Comparison of ENCODE assay signal across 24 mouse cellular contexts in the genomic region with DNA sequence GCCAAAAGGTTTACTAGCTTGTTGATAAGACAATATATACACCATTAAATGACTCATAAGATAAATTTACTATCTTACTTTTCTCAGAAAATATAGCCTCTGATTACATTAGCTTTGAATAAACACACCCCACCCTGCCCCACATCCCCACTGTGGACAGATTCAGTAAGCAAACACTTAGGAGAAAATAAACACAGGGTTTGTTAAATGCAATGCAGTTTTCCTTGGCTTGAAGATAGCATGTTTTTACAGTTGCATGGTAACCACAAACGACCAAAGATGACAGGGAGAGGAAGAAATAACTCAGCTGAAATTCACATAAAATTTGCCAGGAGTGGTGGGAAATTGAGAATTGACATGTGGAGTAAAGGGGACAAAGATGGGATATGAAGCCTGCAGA. TPM values are rescaled to one million over a fixed set of nuclear protein-coding genes. Genes with fewer than 3 reads are reported as not detected.
DNase-seq lines count a peak whose midpoint lies in the region; ATAC-seq and TF ChIP-seq lines count a peak whose summit lies in the region.
"Had no signal": no experiment of that assay in that cellular context is flagged by ENCODE, and none has a peak within 500 bp of the region (broad histone marks: within the 10 kb centered on the region; RNA-seq: fewer than 3 reads in every experiment).

No protein-coding gene starts in this region.

- H3K27ac ChIP-seq in liver, embryonic 13.5 days, result peak overlapping the region; percentile 2; the same call in 1 of the 2 replicates
- no peak overlapping the region for H3K27ac ChIP-seq in liver, postnatal 0 days (ENCODE audit: low read depth)
- peak overlapping the region; percentile 6; the same call in 1 of the 2 replicates for H3K27ac ChIP-seq in stomach, embryonic 16.5 days (ENCODE audit: low read length)
- H3K27ac ChIP-seq: embryonic facial prominence, embryonic 12.5 days; heart, adult 2 months; heart, embryonic 13.5 days; hindbrain, embryonic 13.5 days; limb, embryonic 13.5 days; liver, embryonic 15.5 days had no signal

- no peak for TF ChIP-seq CTCF in liver, postnatal 0 days (IDR thresholded peaks at IDR 0.05; ENCODE audit: low read depth)
- TF ChIP-seq CTCF in C2C12 (IDR thresholded peaks at IDR 0.05; ENCODE audit: control insufficient read depth, insufficient read depth, insufficient read length), result no peak

- H3K4me3 ChIP-seq in liver, embryonic 13.5 days (replicated peaks), result no peak overlapping the region
- H3K4me3 ChIP-seq in liver, postnatal 0 days (ENCODE audit: low read depth, low read length), result no peak overlapping the region
- H3K4me3 ChIP-seq in C2C12 (ENCODE audit: insufficient read depth, poor library complexity, severe bottlenecking), result no peak overlapping the region
- no peak overlapping the region for H3K4me3 ChIP-seq in stomach, embryonic 16.5 days (replicated peaks; ENCODE audit: low read length)
- H3K4me3 ChIP-seq: embryonic facial prominence, embryonic 12.5 days; heart, adult 2 months; heart, embryonic 13.5 days; hindbrain, embryonic 13.5 days; limb, embryonic 13.5 days; liver, embryonic 15.5 days had no signal

- H3ac ChIP-seq in C2C12 (ENCODE audit: control insufficient read depth, insufficient read length, low read depth), result no peak overlapping the region

- peaks cover 37% of the 10 kb centered on the region for H3K27me3 ChIP-seq in liver, embryonic 13.5 days
- H3K27me3 ChIP-seq in liver, postnatal 0 days (ENCODE audit: insufficient read depth, low read length), result peaks cover 19% of the 10 kb centered on the region
- H3K27me3 ChIP-seq in C2C12 (ENCODE audit: control insufficient read depth, insufficient read depth, insufficient read length), result no peaks in the 10 kb centered on the region
- no peaks in the 10 kb centered on the region for H3K27me3 ChIP-seq in stomach, embryonic 16.5 days (ENCODE audit: control insufficient read depth, insufficient read depth, low read length)
- H3K27me3 ChIP-seq: Patski had no signal

- no peak overlapping the region for H3K9ac ChIP-seq in liver, embryonic 13.5 days
- H3K9ac ChIP-seq in liver, postnatal 0 days (replicated peaks), result no peak overlapping the region
- H3K9ac ChIP-seq in stomach, embryonic 16.5 days (ENCODE audit: low read length), result no peak overlapping the region
- H3K9ac ChIP-seq: embryonic facial prominence, embryonic 12.5 days; hindbrain, embryonic 13.5 days; limb, embryonic 13.5 days; liver, embryonic 15.5 days had no signal

- DNase-seq in liver, embryonic 13.5 days, result no peak
- no peak for DNase-seq in liver, postnatal 0 days
- peak; percentile 30 for DNase-seq in NIH3T3 (ENCODE audit: low read depth)
- no peak for DNase-seq in Muller cell, postnatal 12 days (ENCODE audit: inconsistent ontology term)
- no peak for DNase-seq in layer of hippocampus, postnatal 14 days (ENCODE audit: low spot score in 2 of 2)
- DNase-seq: adrenal gland, postnatal 36 days; cerebellum, adult 9-11 months; gastrocnemius, postnatal 25 days; heart, adult 2 months; heart, postnatal 14 days; kidney, adult 8-10 months; kidney, postnatal 25 days; thymus, postnatal 25 days had no signal

- H3K4me1 ChIP-seq in liver, embryonic 13.5 days (replicated peaks), result peaks cover 38% of the 10 kb centered on the region
- H3K4me1 ChIP-seq in liver, postnatal 0 days (ENCODE audit: insufficient read depth), result peaks cover 10% of the 10 kb centered on the region; the same call in 1 of the 2 replicates
- H3K4me1 ChIP-seq in stomach, embryonic 16.5 days (ENCODE audit: control insufficient read depth, insufficient read depth, low read length), result peaks cover 16% of the 10 kb centered on the region

- H3K36me3 ChIP-seq in liver, embryonic 13.5 days, result no peaks in the 10 kb centered on the region
- H3K36me3 ChIP-seq in liver, postnatal 0 days (replicated peaks; ENCODE audit: insufficient read depth, low read length), result no peaks in the 10 kb centered on the region
- H3K36me3 ChIP-seq in C2C12 (ENCODE audit: control insufficient read depth, insufficient read depth), result no peaks in the 10 kb centered on the region
- H3K36me3 ChIP-seq in stomach, embryonic 16.5 days (ENCODE audit: control insufficient read depth, insufficient read depth, low read length), result no peaks in the 10 kb centered on the region
- H3K36me3 ChIP-seq: embryonic facial prominence, embryonic 12.5 days; heart, embryonic 13.5 days; hindbrain, embryonic 13.5 days; limb, embryonic 13.5 days; liver, embryonic 15.5 days had no signal

- no peaks in the 10 kb centered on the region for H3K9me3 ChIP-seq in liver, embryonic 13.5 days (replicated peaks)
- no peaks in the 10 kb centered on the region for H3K9me3 ChIP-seq in liver, postnatal 0 days (ENCODE audit: low read length)
- H3K9me3 ChIP-seq in stomach, embryonic 16.5 days (replicated peaks; ENCODE audit: control insufficient read depth, low read length), result no peaks in the 10 kb centered on the region
- H3K9me3 ChIP-seq: embryonic facial prominence, embryonic 12.5 days; heart, embryonic 13.5 days; limb, embryonic 13.5 days; liver, embryonic 15.5 days had no signal

- 0% methylated on average over 1 of the region's 1 CpGs for WGBS in liver, embryonic 13.5 days (ENCODE audit: insufficient replicate concordance)
- WGBS in liver, postnatal 0 days (ENCODE audit: insufficient replicate concordance), result 13% methylated on average over 1 of the region's 1 CpGs
- WGBS in stomach, embryonic 16.5 days, result 12% methylated on average over 1 of the region's 1 CpGs

- H3K79me3 ChIP-seq in C2C12 (ENCODE audit: low read depth), result no peaks in the 10 kb centered on the region

- no peak for ATAC-seq in liver, embryonic 13.5 days (ENCODE audit: low read depth)
- no peak for ATAC-seq in liver, postnatal 0 days
- ATAC-seq in stomach, embryonic 16.5 days (ENCODE audit: insufficient read depth, low FRiP score), result no peak
- ATAC-seq: Patski had no signal

- no peaks in the 10 kb centered on the region for H3K79me2 ChIP-seq in C2C12 (ENCODE audit: control insufficient read depth, insufficient read depth)

- H3K4me2 ChIP-seq in liver, embryonic 13.5 days, result no peak overlapping the region
- H3K4me2 ChIP-seq in liver, postnatal 0 days (ENCODE audit: low read depth, low read length), result no peak overlapping the region
- no peak overlapping the region for H3K4me2 ChIP-seq in stomach, embryonic 16.5 days (ENCODE audit: low read depth, low read length)
- H3K4me2 ChIP-seq: embryonic facial prominence, embryonic 12.5 days; heart, embryonic 13.5 days; hindbrain, embryonic 13.5 days; limb, embryonic 13.5 days; liver, embryonic 15.5 days; midbrain, embryonic 11.5 days had no signal

- no peak for TF ChIP-seq EP300 in liver, postnatal 0 days (IDR thresholded peaks at IDR 0.05; ENCODE audit: low read depth)

TF ChIP-seq in C2C12, 6 proteins besides CTCF, POLR2A, EP300 and RAD21:
- TF ChIP-seq FOSL1 (IDR thresholded peaks at IDR 0.05; ENCODE audit: insufficient read depth, low read length, poor library complexity, severe bottlenecking) (peak; percentile 2), MAX (IDR thresholded peaks at IDR 0.05) (no peak)

RNA-seq across cellular contexts. Expression of a gene that starts 4.4 kb away (rescaled TPM):
- 12.3 and 21.0 TPM in 2 replicates for polyA plus RNA-seq in liver, embryonic 13.5 days (2015; fragmentation: Nextera tagmentation; extraction: Ambion mirVana)
- polyA plus RNA-seq in liver, postnatal 0 days (2015; fragmentation: Nextera tagmentation; extraction: Ambion mirVana), result 3.5 and 5.0 TPM in 2 replicates
- 1.2 TPM for polyA plus RNA-seq in C2C12 (2012; fragmentation: generic; extraction: Trizol)
- polyA plus RNA-seq in stomach, embryonic 16.5 days (2015; fragmentation: Nextera tagmentation; extraction: Ambion mirVana), result 56.1 and 59.9 TPM in 2 replicates
- 1 to 10 TPM; 1.4 to 3.0 TPM for total RNA-seq in layer of hippocampus, postnatal 14 days (2021)
- total RNA-seq: megakaryocyte progenitor cell, adult 5-6 weeks; neutrophil, adult 5-6 weeks had no signal

RNA-seq across cellular contexts. Expression of a gene that starts 39.7 kb away (rescaled TPM):
- 35.2 and 46.3 TPM in 2 replicates for polyA plus RNA-seq in liver, embryonic 13.5 days (2015; fragmentation: Nextera tagmentation; extraction: Ambion mirVana)
- polyA plus RNA-seq in liver, postnatal 0 days (2015; fragmentation: Nextera tagmentation; extraction: Ambion mirVana), result 25.9 and 28.8 TPM in 2 replicates
- polyA plus RNA-seq in C2C12 (2012; fragmentation: generic; extraction: Trizol), result 11.7 TPM
- 38.9 and 39.8 TPM in 2 replicates for polyA plus RNA-seq in stomach, embryonic 16.5 days (2015; fragmentation: Nextera tagmentation; extraction: Ambion mirVana)
- total RNA-seq in layer of hippocampus, postnatal 14 days (2021), result 10 to 100 TPM; 52.9 to 54.0 TPM

RNA-seq across cellular contexts. Expression of a gene that starts 39.8 kb away (rescaled TPM):
- 99.4 and 128 TPM in 2 replicates for polyA plus RNA-seq in liver, embryonic 13.5 days (2015; fragmentation: Nextera tagmentation; extraction: Ambion mirVana)
- polyA plus RNA-seq in liver, postnatal 0 days (2015; fragmentation: Nextera tagmentation; extraction: Ambion mirVana), result 33.5 and 37.1 TPM in 2 replicates
- 53.4 TPM for polyA plus RNA-seq in C2C12 (2012; fragmentation: generic; extraction: Trizol)
- polyA plus RNA-seq in stomach, embryonic 16.5 days (2015; fragmentation: Nextera tagmentation; extraction: Ambion mirVana), result 156 and 169 TPM in 2 replicates
- 100 to 1,000 TPM; 119 to 133 TPM for total RNA-seq in layer of hippocampus, postnatal 14 days (2021)
